Mouse (Mus musculus): ENCODE measurements around the gene Relb. TPM values are rescaled to one million over a fixed set of nuclear protein-coding genes. Genes with fewer than 3 reads are reported as not detected.

The Relb gene
- total RNA-seq (2021), result 10 to 100 TPM in 1 of 2 experiments, 1 to 10 TPM in 1; 6.7 to 11.0 TPM
- long read RNA-seq, experiment 1, transcript Relb-201 (11 exons, 2,200 nt), result major isoform, 19 of 30 reads
- long read RNA-seq, experiment 1, partial matches to known transcripts, result 5 of 30 reads
- long read RNA-seq, experiment 1, other reads (novel, unspliced or antisense), result 6 of 30 reads
- long read RNA-seq, experiment 2, transcript Relb-201 (11 exons, 2,200 nt), result major isoform, 8 of 14 reads
- long read RNA-seq, experiment 2, partial matches to known transcripts, result 1 of 14 reads
- long read RNA-seq, experiment 2, other reads (novel, unspliced or antisense), result 4 of 14 reads

GRCm38 (mm10) chr7:19629361-19629734, at the start of gene Relb:
TSS of gene Relb (minus strand) at chr7:19629438.
- DNase-seq (ENCODE audit: low spot score), result peak; percentile 93

GRCm38 (mm10) chr7:19678901-19679300, 49.7 kb upstream of the Relb start:
- no peak for DNase-seq (ENCODE audit: low spot score)

- DNase-seq (ENCODE audit: low spot score), result no peak
These were observed 48.6 kb upstream of the Relb start, which contains the start of gene Apoc2 for GRCm38 (mm10) chr7:19677872-19678271. TSS of gene Apoc2 (minus strand) at chr7:19677941.

- no peak for DNase-seq (ENCODE audit: low spot score)
These were observed 47.4 kb upstream of the Relb start for GRCm38 (mm10) chr7:19676662-19677061.

- no peak for DNase-seq (ENCODE audit: low spot score)
These were observed 46.6 kb upstream of the Relb start for GRCm38 (mm10) chr7:19675824-19676223.

GRCm38 (mm10) chr7:19673083-19673699, 44.0 kb upstream of the Relb start:
- DNase-seq (ENCODE audit: low spot score), result no peak

GRCm38 (mm10) chr7:19671511-19671910, 42.3 kb upstream of the Relb start:
- no peak for DNase-seq (ENCODE audit: low spot score)

GRCm38 (mm10) chr7:19668947-19669721, 39.9 kb upstream of the Relb start:
- peak; percentile 94 for DNase-seq (ENCODE audit: low spot score)

- no peak for DNase-seq (ENCODE audit: low spot score)
These were observed 38.2 kb upstream of the Relb start for GRCm38 (mm10) chr7:19667434-19667833.

GRCm38 (mm10) chr7:19666750-19667149, 37.5 kb upstream of the Relb start:
- no peak for DNase-seq (ENCODE audit: low spot score)

- peak; percentile 98 for DNase-seq (ENCODE audit: low spot score)
These were observed 36.0 kb upstream of the Relb start, which contains the start of gene Clptm1 for GRCm38 (mm10) chr7:19664955-19665841. TSS of gene Clptm1 (minus strand) at chr7:19665033.

GRCm38 (mm10) chr7:19664455-19664954, 35.3 kb upstream of the Relb start:
- DNase-seq (ENCODE audit: low spot score), result no peak

- no peak for DNase-seq (ENCODE audit: low spot score)
These were observed 34.7 kb upstream of the Relb start for GRCm38 (mm10) chr7:19663940-19664339.

GRCm38 (mm10) chr7:19652614-19653013, 23.4 kb upstream of the Relb start:
- DNase-seq (ENCODE audit: low spot score), result no peak

- DNase-seq (ENCODE audit: low spot score), result no peak
These were observed 22.0 kb upstream of the Relb start for GRCm38 (mm10) chr7:19651063-19651786.

GRCm38 (mm10) chr7:19641223-19641622, 12.0 kb upstream of the Relb start:
- DNase-seq (ENCODE audit: low spot score), result no peak

GRCm38 (mm10) chr7:19635074-19635827, 6.0 kb upstream of the Relb start:
- no peak for DNase-seq (ENCODE audit: low spot score)

- peak; percentile 41 for DNase-seq (ENCODE audit: low spot score)
These were observed 5.4 kb upstream of the Relb start for GRCm38 (mm10) chr7:19634591-19634990.

- no peak for DNase-seq (ENCODE audit: low spot score)
These were observed 4.6 kb upstream of the Relb start for GRCm38 (mm10) chr7:19633855-19634254.

GRCm38 (mm10) chr7:19633197-19633596, 4.0 kb upstream of the Relb start:
- no peak for DNase-seq (ENCODE audit: low spot score)

All from gastrocnemius, adult 18-20 months (tissue).